Mouse (Mus musculus): ENCODE measurements around the gene Ppp1r3c. TPM values are rescaled to one million over a fixed set of nuclear protein-coding genes. Genes with fewer than 3 reads are reported as not detected.

Ppp1r3c gene
- total and polyA plus RNA-seq, 3 experiments, result 49.7 to 152 (median 90.4) TPM

DNA sequence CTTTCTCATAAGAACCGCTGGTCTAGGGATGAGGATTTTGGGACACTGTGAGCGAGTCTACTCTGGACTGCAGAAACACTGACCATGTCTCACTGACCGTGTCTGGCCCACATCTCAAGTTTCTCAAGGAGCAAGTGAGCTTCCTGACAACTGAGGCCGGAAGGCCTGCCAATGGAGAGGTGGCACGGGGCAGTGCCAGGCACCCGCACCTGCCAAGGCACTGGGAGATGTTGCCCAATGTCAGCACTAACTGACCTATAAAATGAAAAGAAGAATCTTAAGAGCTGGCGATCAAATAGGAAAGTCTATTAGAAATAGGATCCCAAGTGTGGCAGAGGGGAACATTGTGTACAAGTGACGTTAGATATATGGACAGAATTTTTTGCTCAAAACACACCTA, 39.1 kb upstream of the Ppp1r3c start:
- Histone ChIP-seq H3K79me2 (replicated peaks; ENCODE audit: control insufficient read depth, insufficient read depth, low read length) (no peaks in the 10 kb centered on the region), H3K4me3 (no peak overlapping the region), H3K27me3 (ENCODE audit: control insufficient read depth, insufficient read depth, low read length) (no peaks in the 10 kb centered on the region), H3K27ac (no peak overlapping the region), H3K4me1 (ENCODE audit: control insufficient read depth, insufficient read depth, low read length) (no peaks in the 10 kb centered on the region), H3K36me3 (ENCODE audit: control insufficient read depth, insufficient read depth, low read length) (no peaks in the 10 kb centered on the region), H3K9ac (ENCODE audit: low read depth, low read length) (no peak overlapping the region)
- intact Hi-C loops (cut with DNase I), result no loop called here
- 89% methylated on average over 8 of the region's 8 CpGs for WGBS
- TF ChIP-seq POLR2A (IDR thresholded peaks at IDR 0.05; ENCODE audit: insufficient read depth, low read depth, low read length), result no peak
- no peak for TF ChIP-seq EP300 (IDR thresholded peaks at IDR 0.05; ENCODE audit: insufficient read depth, low read depth, low read length)
- no peak for TF ChIP-seq CTCF (IDR thresholded peaks at IDR 0.05)
- DNase-seq, result no peak

- H3K27ac ChIP-seq, result no peak overlapping the region
- no peaks in the 10 kb centered on the region for H3K4me1 ChIP-seq (ENCODE audit: control insufficient read depth, insufficient read depth, low read length)
- H3K4me3 ChIP-seq, result no peak overlapping the region
- no peaks in the 10 kb centered on the region for H3K27me3 ChIP-seq (ENCODE audit: control insufficient read depth, insufficient read depth, low read length)
- no peaks in the 10 kb centered on the region for H3K36me3 ChIP-seq (ENCODE audit: control insufficient read depth, insufficient read depth, low read length)
- no peak overlapping the region for H3K9ac ChIP-seq (ENCODE audit: low read depth, low read length)
- no peak for DNase-seq
- TF ChIP-seq POLR2A (IDR thresholded peaks at IDR 0.05; ENCODE audit: insufficient read depth, low read depth, low read length) (no peak), CTCF (IDR thresholded peaks at IDR 0.05) (no peak), EP300 (IDR thresholded peaks at IDR 0.05; ENCODE audit: insufficient read depth, low read depth, low read length) (no peak)
- intact Hi-C loops (cut with DNase I), result no loop called here
- H3K79me2 ChIP-seq (replicated peaks; ENCODE audit: control insufficient read depth, insufficient read depth, low read length), result no peaks in the 10 kb centered on the region
- WGBS, result 74% methylated on average over 8 of the region's 8 CpGs
Observed at GRCm38 (mm10) chr19:36773716-36774459, 37.4 kb upstream of the Ppp1r3c start.

GRCm38 (mm10) chr19:36768084-36768483, 31.6 kb upstream of the Ppp1r3c start:
- H3K9ac ChIP-seq (ENCODE audit: low read depth, low read length), result no peak overlapping the region
- H3K4me3 ChIP-seq, result no peak overlapping the region
- no peaks in the 10 kb centered on the region for H3K4me1 ChIP-seq (ENCODE audit: control insufficient read depth, insufficient read depth, low read length)
- H3K27me3 ChIP-seq (ENCODE audit: control insufficient read depth, insufficient read depth, low read length), result no peaks in the 10 kb centered on the region
- TF ChIP-seq EP300 (IDR thresholded peaks at IDR 0.05; ENCODE audit: insufficient read depth, low read depth, low read length), result no peak
- TF ChIP-seq CTCF (IDR thresholded peaks at IDR 0.05), result no peak
- no peak for TF ChIP-seq POLR2A (IDR thresholded peaks at IDR 0.05; ENCODE audit: insufficient read depth, low read depth, low read length)
- no peaks in the 10 kb centered on the region for H3K36me3 ChIP-seq (ENCODE audit: control insufficient read depth, insufficient read depth, low read length)
- H3K79me2 ChIP-seq (replicated peaks; ENCODE audit: control insufficient read depth, insufficient read depth, low read length), result no peaks in the 10 kb centered on the region
- WGBS, result 41% methylated on average over 8 of the region's 8 CpGs
- no peak overlapping the region for H3K27ac ChIP-seq
- DNase-seq, result no peak
- intact Hi-C loops (cut with DNase I), result no loop called here

GRCm38 (mm10) chr19:36764451-36764850, 28.0 kb upstream of the Ppp1r3c start:
- no peaks in the 10 kb centered on the region for H3K27me3 ChIP-seq (ENCODE audit: control insufficient read depth, insufficient read depth, low read length)
- TF ChIP-seq POLR2A (IDR thresholded peaks at IDR 0.05; ENCODE audit: insufficient read depth, low read depth, low read length) (no peak), CTCF (IDR thresholded peaks at IDR 0.05) (no peak)
- H3K36me3 ChIP-seq (ENCODE audit: control insufficient read depth, insufficient read depth, low read length), result no peaks in the 10 kb centered on the region
- H3K9ac ChIP-seq (ENCODE audit: low read depth, low read length), result no peak overlapping the region
- no peak for DNase-seq
- H3K79me2 ChIP-seq (replicated peaks; ENCODE audit: control insufficient read depth, insufficient read depth, low read length), result no peaks in the 10 kb centered on the region
- no peak overlapping the region for H3K27ac ChIP-seq
- intact Hi-C loops (cut with DNase I), result no loop called here
- no peaks in the 10 kb centered on the region for H3K4me1 ChIP-seq (ENCODE audit: control insufficient read depth, insufficient read depth, low read length)
- no peak overlapping the region for H3K4me3 ChIP-seq
- WGBS, result 85% methylated on average over 5 of the region's 5 CpGs

- no peak for DNase-seq
Observed at GRCm38 (mm10) chr19:36748996-36749395, 12.5 kb upstream of the Ppp1r3c start.

DNA sequence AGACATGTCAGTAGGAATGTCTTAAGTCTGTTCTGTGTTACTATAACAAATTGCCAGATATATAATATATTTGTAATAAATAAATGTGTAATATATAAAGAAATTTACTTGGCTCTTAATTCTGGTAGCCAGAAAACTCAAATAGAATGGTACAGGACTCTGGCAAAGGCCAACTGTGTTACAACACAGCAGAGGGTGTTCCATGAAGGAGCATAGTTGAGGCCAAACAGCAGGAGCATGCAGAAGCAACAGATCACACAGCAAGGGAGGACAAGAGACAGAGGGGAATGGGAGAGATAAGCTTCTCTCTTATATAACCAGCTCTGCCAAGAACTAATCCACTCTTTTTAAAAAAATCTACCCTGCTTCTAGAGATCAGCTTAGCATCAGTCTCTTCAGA, 5.9 kb upstream of the Ppp1r3c start:
- Histone ChIP-seq H3K4me3 (no peak overlapping the region), H3K9ac (ENCODE audit: low read depth, low read length) (no peak overlapping the region), H3K27me3 (ENCODE audit: control insufficient read depth, insufficient read depth, low read length) (no peaks in the 10 kb centered on the region), H3K79me2 (replicated peaks; ENCODE audit: control insufficient read depth, insufficient read depth, low read length) (no peaks in the 10 kb centered on the region), H3K27ac (no peak overlapping the region), H3K36me3 (ENCODE audit: control insufficient read depth, insufficient read depth, low read length) (no peaks in the 10 kb centered on the region), H3K4me1 (ENCODE audit: control insufficient read depth, insufficient read depth, low read length) (no peaks in the 10 kb centered on the region)
- intact Hi-C loops (cut with DNase I), result no loop called here
- TF ChIP-seq CTCF (IDR thresholded peaks at IDR 0.05) (no peak), POLR2A (IDR thresholded peaks at IDR 0.05; ENCODE audit: insufficient read depth, low read depth, low read length) (no peak), EP300 (IDR thresholded peaks at IDR 0.05; ENCODE audit: insufficient read depth, low read depth, low read length) (no peak)
- no peak for DNase-seq

More at GRCm38 (mm10) chr19:36748996-36749395, 12.5 kb upstream of the Ppp1r3c start:
- no peaks in the 10 kb centered on the region for H3K79me2 ChIP-seq (replicated peaks; ENCODE audit: control insufficient read depth, insufficient read depth, low read length)
- H3K36me3 ChIP-seq (ENCODE audit: control insufficient read depth, insufficient read depth, low read length), result no peaks in the 10 kb centered on the region
- no peak overlapping the region for H3K4me3 ChIP-seq
- no peaks in the 10 kb centered on the region for H3K4me1 ChIP-seq (ENCODE audit: control insufficient read depth, insufficient read depth, low read length)
- H3K9ac ChIP-seq (ENCODE audit: low read depth, low read length), result no peak overlapping the region
- no peaks in the 10 kb centered on the region for H3K27me3 ChIP-seq (ENCODE audit: control insufficient read depth, insufficient read depth, low read length)
- intact Hi-C loops (cut with DNase I), result no loop called here
- H3K27ac ChIP-seq, result no peak overlapping the region
- TF ChIP-seq POLR2A (IDR thresholded peaks at IDR 0.05; ENCODE audit: insufficient read depth, low read depth, low read length) (no peak), EP300 (IDR thresholded peaks at IDR 0.05; ENCODE audit: insufficient read depth, low read depth, low read length) (no peak), CTCF (IDR thresholded peaks at IDR 0.05) (no peak)

All from heart, adult 2 months (tissue).